Mouse (Mus musculus) myocyte (in vitro differentiated cells): ENCODE measurements at regions not wholly inside any gene's neighbourhood (a gene's known extent, or its start where the extent isn't known, plus 50 kb on each side); places are given as distances from the start of the nearest gene placed in this dataset.

Experiments used
- H3K27me3 ChIP-seq: one replicate; pipeline ENCODE4 v1.6.1; 2011; ENCODE audit not compliant: control insufficient read depth, insufficient read depth, insufficient read length
- H3K36me3 ChIP-seq: one replicate; pipeline ENCODE4 v1.6.1; 2011; ENCODE audit not compliant: control insufficient read depth, insufficient read depth
- H3K4me2 ChIP-seq: one replicate; pipeline ENCODE4 v1.6.1; 2011; ENCODE audit warnings: low read depth, control low read depth
- H3K4me3 ChIP-seq: one replicate; pipeline ENCODE4 v1.5.1; 2011; ENCODE audit warnings: mild to moderate bottlenecking, control low read depth, moderate library complexity
- H3K79me2 ChIP-seq: one replicate; pipeline ENCODE4 v1.6.1; 2011; ENCODE audit not compliant: control insufficient read depth, insufficient read depth
- H3ac ChIP-seq: one replicate; pipeline ENCODE4 v1.6.1; 2011; ENCODE audit not compliant: control insufficient read depth, insufficient read length
- CEBPB ChIP-seq: IDR thresholded peaks from 2 replicates; pipeline ENCODE4 v1.6.1; 2011; ENCODE audit warnings: mild to moderate bottlenecking, moderate library complexity; ENCODE audit not compliant: poor library complexity, insufficient read depth, severe bottlenecking
- E2F4 ChIP-seq: IDR thresholded peaks from one replicate; pipeline ENCODE4 v1.6.1; 2011; ENCODE audit warnings: mild to moderate bottlenecking, control low read depth, moderate library complexity; ENCODE audit not compliant: insufficient read depth
- MAX ChIP-seq: IDR thresholded peaks from one replicate; pipeline ENCODE4 v1.6.1; 2011; ENCODE audit warnings: low read depth, mild to moderate bottlenecking, control low read depth
- MYOD1 ChIP-seq, 3 experiments: IDR thresholded peaks; one replicate each; pipeline ENCODE4 v1.6.1; 2011; ENCODE audit warnings: control low read depth in 2 of 3, low read depth in 2 of 3, mild to moderate bottlenecking in 2 of 3, moderate library complexity in 1 of 3; ENCODE audit not compliant: insufficient read length in 2 of 3, control insufficient read depth in 1 of 3
- MYOG ChIP-seq, 3 experiments: IDR thresholded peaks; one replicate each; pipeline ENCODE4 v1.6.1; 2011; ENCODE audit warnings: control low read depth in 2 of 3, low read depth in 2 of 3, mild to moderate bottlenecking in 2 of 3; ENCODE audit not compliant: insufficient read length in 2 of 3, control insufficient read depth in 1 of 3, insufficient read depth in 1 of 3
- POLR2A ChIP-seq: IDR thresholded peaks from one replicate; pipeline ENCODE4 v1.6.1; 2011; ENCODE audit warnings: low read depth, mild to moderate bottlenecking, control low read depth, moderate library complexity; ENCODE audit not compliant: insufficient read length
- POLR2AphosphoS2 ChIP-seq: IDR thresholded peaks from one replicate; pipeline ENCODE4 v1.6.1; 2011; ENCODE audit warnings: low read depth, control low read depth; ENCODE audit not compliant: insufficient read length
- REST ChIP-seq: IDR thresholded peaks from one replicate; pipeline ENCODE4 v1.6.1; 2011; ENCODE audit warnings: mild to moderate bottlenecking, control low read depth, moderate library complexity; ENCODE audit not compliant: insufficient read depth, insufficient read length
- SRF ChIP-seq: IDR thresholded peaks from one replicate; pipeline ENCODE4 v1.6.1; 2011; ENCODE audit warnings: low read depth; ENCODE audit not compliant: control insufficient read depth, insufficient read length
- TCF12 ChIP-seq: IDR thresholded peaks from one replicate; pipeline ENCODE4 v1.6.1; 2011; ENCODE audit warnings: mild to moderate bottlenecking, control low read depth; ENCODE audit not compliant: poor library complexity, insufficient read depth, severe bottlenecking
- TCF3 ChIP-seq: IDR thresholded peaks from one replicate; pipeline ENCODE4 v1.6.1; 2011; ENCODE audit warnings: low read depth, control low read depth; ENCODE audit not compliant: insufficient read length
- USF1 ChIP-seq: IDR thresholded peaks from one replicate; pipeline ENCODE4 v1.6.1; 2011; ENCODE audit warnings: low read depth, mild to moderate bottlenecking, control low read depth, moderate library complexity

DNA sequence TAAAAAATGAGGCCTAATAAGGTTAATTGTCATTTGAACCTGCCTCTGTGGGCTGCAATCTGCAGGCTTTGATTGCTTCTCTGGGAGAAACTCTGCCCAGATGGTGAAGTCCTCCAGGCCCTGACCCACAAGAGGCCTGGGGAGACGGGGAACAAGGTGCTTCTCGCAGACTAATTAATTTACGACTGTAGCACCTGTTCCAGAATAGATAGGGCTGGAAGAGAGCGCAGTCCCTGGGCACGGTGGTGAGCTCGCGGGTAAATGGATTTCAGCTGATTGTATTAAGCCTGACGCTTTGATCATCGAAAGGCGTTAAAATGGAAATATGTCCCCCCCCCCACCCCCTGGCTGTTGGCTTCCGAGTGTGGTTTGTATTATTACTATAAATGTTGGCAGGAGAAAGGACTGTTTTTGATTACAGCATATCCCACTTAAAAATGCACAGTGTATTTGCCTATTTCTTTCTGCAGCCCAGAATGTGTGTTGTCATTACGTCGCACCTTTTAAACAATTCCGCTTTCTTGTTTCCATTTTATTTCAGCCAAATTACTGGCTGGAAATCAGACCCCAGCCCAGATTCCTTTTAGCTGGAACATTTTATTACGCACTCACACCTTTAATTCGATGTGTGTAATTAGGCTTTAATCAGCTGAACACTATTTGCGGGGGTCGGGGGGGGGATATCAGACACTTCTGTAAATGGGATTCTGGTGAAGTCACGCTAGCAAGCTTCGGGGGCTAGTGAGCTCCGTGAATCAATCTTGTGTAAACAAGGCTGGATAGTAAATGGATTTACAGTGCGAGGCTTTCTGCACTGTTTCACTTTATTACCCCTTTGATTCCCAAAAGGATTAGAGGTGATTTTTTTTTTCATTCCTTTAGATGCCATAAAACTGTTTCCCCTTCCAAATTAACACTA lies 250.1 kb upstream of the Dnajc19 start:
- no peak overlapping the region for H3ac ChIP-seq
- H3K36me3 ChIP-seq, result no peaks in the 10 kb centered on the region
- H3K79me2 ChIP-seq, result no peaks in the 10 kb centered on the region
- no peaks in the 10 kb centered on the region for H3K27me3 ChIP-seq
- no peak overlapping the region for H3K4me3 ChIP-seq
- peak overlapping the region; percentile 57 for H3K4me2 ChIP-seq
- no peak for TF ChIP-seq CEBPB
- TF ChIP-seq MYOD1 (IDR thresholded peaks at IDR 0.05; ENCODE audit: control insufficient read depth in 1 of 3, insufficient read length in 2 of 3, low read depth in 2 of 3), result peak in 2 of 3 experiments; percentile 27 to 47

GRCm38 (mm10) chr3:34328865-34329264 lies 247.7 kb upstream of the Dnajc19 start:
- H3K4me2 ChIP-seq, result no peak overlapping the region
- no peak for TF ChIP-seq USF1
- TF ChIP-seq SRF, result no peak
- TF ChIP-seq TCF3, result no peak
- no peak overlapping the region for H3ac ChIP-seq
- H3K79me2 ChIP-seq, result no peaks in the 10 kb centered on the region
- no peak overlapping the region for H3K4me3 ChIP-seq
- no peaks in the 10 kb centered on the region for H3K27me3 ChIP-seq
- H3K36me3 ChIP-seq, result no peaks in the 10 kb centered on the region

GRCm38 (mm10) chr3:34325669-34326068 lies 244.5 kb upstream of the Dnajc19 start:
- no peak overlapping the region for H3K4me3 ChIP-seq
- peaks cover 8% of the 10 kb centered on the region for H3K27me3 ChIP-seq
- no peaks in the 10 kb centered on the region for H3K36me3 ChIP-seq
- TF ChIP-seq TCF12 (no peak), MYOG (IDR thresholded peaks at IDR 0.05; ENCODE audit: control insufficient read depth in 1 of 3, insufficient read depth in 1 of 3, insufficient read length in 2 of 3, low read depth in 2 of 3) (no peak), POLR2A (no peak), POLR2AphosphoS2 (no peak), MYOD1 (IDR thresholded peaks at IDR 0.05; ENCODE audit: control insufficient read depth in 1 of 3, insufficient read length in 2 of 3, low read depth in 2 of 3) (no peak), SRF (no peak), USF1 (no peak), CEBPB (no peak), TCF3 (no peak), MAX (no peak)
- H3K4me2 ChIP-seq, result no peak overlapping the region
- no peaks in the 10 kb centered on the region for H3K79me2 ChIP-seq
- H3ac ChIP-seq, result no peak overlapping the region

GRCm38 (mm10) chr3:34322527-34323210 lies 241.5 kb upstream of the Dnajc19 start:
- Histone ChIP-seq H3K27me3 (peaks cover 8% of the 10 kb centered on the region), H3K4me2 (no peak overlapping the region)

DNA sequence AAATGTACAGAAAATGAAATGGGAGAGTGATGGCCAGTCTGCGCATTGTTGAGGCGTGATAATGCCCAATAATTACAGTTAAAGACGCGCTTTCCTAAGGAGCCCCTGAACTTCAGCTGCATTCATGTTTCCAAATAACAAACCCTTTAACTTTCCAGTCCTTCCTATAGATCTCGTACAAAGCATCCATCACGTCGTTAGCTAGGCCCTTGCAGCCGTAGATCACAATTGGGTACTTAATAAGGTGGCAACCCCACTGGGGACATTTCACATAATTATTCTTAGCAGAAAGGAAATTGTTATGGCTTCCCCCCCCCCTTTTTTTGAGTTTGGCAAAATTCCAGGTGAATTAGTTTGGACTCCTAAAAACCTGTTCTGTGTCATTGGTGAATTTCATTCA lies 233.7 kb upstream of the Dnajc19 start:
- Histone ChIP-seq H3K36me3 (no peaks in the 10 kb centered on the region), H3K79me2 (no peaks in the 10 kb centered on the region), H3ac (no peak overlapping the region), H3K4me2 (no peak overlapping the region), H3K27me3 (no peaks in the 10 kb centered on the region), H3K4me3 (no peak overlapping the region)
- TF ChIP-seq MAX, result no peak

More at GRCm38 (mm10) chr3:34322527-34323210, 241.5 kb upstream of the Dnajc19 start:
- TF ChIP-seq MAX, result no peak
- TF ChIP-seq TCF12, result no peak
- no peak for TF ChIP-seq E2F4
- TF ChIP-seq CEBPB, result no peak
- no peak for TF ChIP-seq USF1
- no peak for TF ChIP-seq REST
- no peak for TF ChIP-seq POLR2AphosphoS2
- TF ChIP-seq TCF3, result no peak
- TF ChIP-seq MYOG (IDR thresholded peaks at IDR 0.05; ENCODE audit: control insufficient read depth in 1 of 3, insufficient read depth in 1 of 3, insufficient read length in 2 of 3, low read depth in 2 of 3), result no peak
- Histone ChIP-seq H3K79me2 (no peaks in the 10 kb centered on the region), H3K4me3 (no peak overlapping the region), H3K36me3 (no peaks in the 10 kb centered on the region), H3ac (no peak overlapping the region)
